Mouse (Mus musculus) heart, postnatal 10 days (tissue): ENCODE data around the gene Endog. TPM values are rescaled to one million over a fixed set of nuclear protein-coding genes. Genes with fewer than 3 reads are reported as not detected.
"Not testable (repeated sequence)": the region's sequence is repeated elsewhere in the genome, so short reads cannot be mapped to it uniquely, and the experiment has no call there.

Experiments
- DNase-seq, 2 experiments: peaks; one replicate each; pipeline ENCODE4 v3.0.0; 2021
- intact Hi-C: fragments of 180-260 bp; cut with DNase I; formaldehyde crosslinking; loops from one replicate; pipeline ENCODE4 v1.15.1; 2025
- total RNA-seq, 2 experiments: library from RNA; stranded (reverse); gene quantifications; 2 replicates each; pipeline ENCODE4 v1.2.3; 2021

Endog gene
- total RNA-seq, result 10 to 100 TPM; 59.1 to 60.2 TPM

DNA sequence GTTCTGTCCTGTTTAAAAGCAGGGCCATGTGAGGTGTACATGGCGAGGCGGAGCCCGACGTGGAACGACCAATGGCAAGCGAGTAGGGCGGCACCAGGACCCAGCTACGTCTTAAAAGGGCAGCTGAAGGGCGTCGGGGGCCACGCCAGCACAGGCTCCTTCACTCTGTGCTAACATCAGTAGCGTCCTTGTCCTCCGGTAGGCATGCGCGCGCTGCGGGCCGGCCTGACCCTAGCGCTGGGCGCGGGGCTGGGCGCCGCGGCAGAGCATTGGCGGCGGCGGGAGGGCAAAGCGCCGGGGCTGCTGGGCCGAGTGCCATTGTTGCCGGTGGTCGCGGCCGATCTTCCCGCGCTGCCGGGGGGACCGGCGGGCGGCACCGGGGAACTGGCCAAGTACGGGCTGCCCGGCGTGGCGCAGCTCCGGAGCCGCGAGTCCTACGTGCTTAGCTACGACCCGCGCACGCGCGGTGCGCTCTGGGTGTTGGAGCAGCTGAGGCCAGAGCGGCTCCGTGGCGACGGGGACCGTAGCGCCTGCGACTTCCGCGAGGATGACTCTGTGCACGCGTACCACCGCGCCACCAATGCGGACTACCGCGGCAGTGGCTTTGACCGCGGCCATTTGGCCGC is at the start of gene Endog:
Endog (plus strand) TSS at position 123 of the 626 bp plus-strand sequence.
- intact Hi-C loops, result no loop called here
- peak; percentile 90 to 92 for DNase-seq

DNA sequence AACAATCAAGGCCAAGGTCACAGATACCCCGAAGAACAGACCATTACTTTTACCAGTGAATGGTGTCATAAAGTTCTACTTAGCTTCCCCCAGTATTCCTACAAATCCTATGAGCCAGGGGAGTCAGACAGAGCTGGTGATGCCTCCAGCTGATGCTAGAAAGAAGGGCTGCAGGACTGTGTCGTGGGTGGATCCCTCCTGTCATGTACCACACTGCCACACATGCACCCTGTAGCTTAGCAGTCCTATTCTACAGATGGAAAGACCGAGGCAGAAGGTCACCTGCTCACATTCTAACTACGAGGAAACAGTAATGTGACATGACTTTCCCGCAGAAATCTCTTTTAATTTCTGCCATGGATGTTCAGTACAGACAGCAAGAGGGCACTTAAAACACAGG is 48.5 kb upstream of the Endog start:
- no peak for DNase-seq
- intact Hi-C loops, result no loop called here

DNA sequence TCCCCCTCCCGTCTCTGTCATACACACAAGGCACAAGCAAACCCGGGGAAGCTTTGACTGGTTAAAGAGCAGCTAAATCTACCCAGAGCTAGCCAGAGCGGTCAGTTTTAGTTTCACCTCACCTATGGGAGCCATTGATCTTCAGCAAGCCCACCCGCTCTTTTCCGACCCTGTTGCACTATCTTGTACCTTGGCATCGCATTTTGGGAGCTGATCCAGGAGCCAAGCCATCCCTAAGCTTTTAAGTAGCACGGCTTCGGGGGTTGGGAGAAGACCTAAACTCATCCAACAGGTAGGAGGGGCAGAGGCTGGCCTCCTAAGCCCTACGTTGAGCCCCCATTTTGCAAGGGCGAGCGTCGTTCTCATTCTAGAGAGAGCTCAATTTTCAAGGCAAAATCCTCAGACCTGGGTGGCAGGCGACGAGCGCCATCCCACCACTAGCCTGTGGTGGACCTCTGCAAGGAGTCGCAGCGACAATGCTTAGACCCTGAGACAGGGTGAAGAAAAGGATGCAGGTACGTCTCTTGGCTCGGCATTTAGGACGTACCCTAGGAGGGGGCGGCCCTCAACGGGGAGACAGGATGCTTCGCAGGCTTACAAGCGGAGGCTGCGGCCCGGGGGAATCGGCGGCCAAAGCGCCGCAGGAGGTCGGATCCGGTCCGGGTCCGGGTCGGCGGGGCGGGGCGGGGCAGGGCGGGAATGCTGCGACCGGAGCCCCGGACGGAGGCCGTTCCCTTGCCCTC is 47.4 kb upstream of the Endog start:
- intact Hi-C loops, result loop anchor here (1.0 kb wide), 1 partner anchor 9 kb away; the partner anchor contains the start of gene Tbc1d13
- DNase-seq, result no peak

DNA sequence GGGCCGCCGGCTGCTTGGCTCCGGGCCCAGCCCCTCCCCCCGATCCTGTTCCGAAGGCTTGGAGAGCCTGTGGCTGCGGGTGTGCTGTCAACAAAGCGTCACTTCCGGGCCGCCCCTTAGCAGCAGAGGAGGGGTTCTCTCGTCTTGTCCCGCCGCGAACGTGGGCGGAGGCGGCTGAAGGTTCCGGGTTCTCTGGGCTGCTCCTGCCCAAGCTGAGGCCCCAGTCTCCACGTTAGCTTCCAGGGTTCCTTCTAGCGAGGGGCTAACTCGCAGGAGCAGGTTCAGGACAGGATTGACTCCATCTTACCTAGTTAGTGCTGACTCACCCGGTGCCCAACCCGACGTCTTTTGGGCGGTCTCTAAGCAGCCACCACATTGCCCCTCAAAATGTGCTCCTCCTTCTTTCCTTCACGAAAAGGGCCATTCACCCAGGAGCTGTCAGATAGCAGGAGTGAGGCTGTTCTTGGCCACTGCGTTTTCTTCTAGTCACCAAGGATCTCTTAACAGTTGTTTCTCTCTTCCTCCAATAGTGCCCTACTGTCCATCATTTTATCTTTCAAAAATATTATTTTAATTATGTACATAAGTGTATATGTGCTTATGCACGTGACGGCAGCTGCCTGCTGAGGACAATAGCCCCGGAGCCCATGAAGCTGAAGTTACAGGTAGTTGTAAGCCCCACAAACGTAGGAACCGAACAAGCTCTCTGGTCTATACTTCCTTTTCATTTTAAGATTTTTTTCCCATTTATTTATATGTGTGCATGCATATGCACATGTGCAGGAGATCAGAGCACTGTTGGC is 46.6 kb upstream of the Endog start, which contains the start of gene Zer1:
Zer1 (minus strand) TSS at position 114 of the 803 bp plus-strand sequence.
- intact Hi-C loops, result loop anchor here (1.0 to 5.0 kb wide), 2 partner anchors 9 to 163 kb away; partner anchors contain the start of genes Dolk, Nup188 and Tbc1d13

DNA sequence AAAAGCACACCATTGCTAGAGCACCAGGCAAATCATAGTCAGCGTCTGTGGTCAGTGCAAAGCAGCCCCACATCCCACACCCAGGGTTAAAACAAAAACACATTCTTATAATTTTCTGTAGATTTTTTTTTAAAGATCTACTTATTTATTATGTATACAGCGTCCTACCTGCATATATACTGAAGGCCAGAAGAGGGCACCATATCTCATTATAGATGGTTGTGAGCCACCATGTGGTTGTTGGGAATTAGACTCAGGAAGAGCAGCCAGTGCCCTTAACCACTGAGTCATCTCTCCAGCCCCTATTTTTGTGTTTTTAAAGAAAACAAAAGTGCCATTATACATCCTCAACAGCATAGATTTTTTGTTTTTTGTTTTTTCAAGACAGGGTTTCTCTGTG is 42.5 kb upstream of the Endog start:
- peak; percentile 57 to 59 for DNase-seq
- intact Hi-C loops, result loop anchor here (2.0 to 5.0 kb wide), 2 partner anchors 142 to 159 kb away; partner anchors contain the start of genes Dolk and Nup188

More for the DNA sequence above, 46.6 kb upstream of the Endog start, which contains the start of gene Zer1:
- DNase-seq, result peak; percentile 96 to 98

DNA sequence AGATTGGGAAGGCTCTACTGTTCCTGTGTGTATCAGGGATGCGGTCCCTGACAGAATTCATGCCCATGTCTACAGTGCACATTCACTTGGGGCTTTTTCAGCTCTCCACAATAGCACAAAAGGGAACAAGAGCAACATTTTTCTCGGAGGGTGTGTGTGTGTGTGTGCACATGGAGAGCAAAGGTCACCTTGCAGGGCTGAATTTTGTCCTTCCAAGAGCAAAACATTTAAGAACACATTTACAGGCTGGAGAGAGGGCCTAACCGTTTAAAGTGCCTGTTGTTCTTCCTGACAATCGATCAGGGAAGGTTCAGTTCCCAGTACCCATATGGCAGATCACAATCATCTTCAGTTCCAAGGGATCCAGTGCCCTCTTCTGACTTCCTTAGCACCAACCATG is 41.1 kb upstream of the Endog start:
- no peak for DNase-seq
- intact Hi-C loops, result no loop called here

DNA sequence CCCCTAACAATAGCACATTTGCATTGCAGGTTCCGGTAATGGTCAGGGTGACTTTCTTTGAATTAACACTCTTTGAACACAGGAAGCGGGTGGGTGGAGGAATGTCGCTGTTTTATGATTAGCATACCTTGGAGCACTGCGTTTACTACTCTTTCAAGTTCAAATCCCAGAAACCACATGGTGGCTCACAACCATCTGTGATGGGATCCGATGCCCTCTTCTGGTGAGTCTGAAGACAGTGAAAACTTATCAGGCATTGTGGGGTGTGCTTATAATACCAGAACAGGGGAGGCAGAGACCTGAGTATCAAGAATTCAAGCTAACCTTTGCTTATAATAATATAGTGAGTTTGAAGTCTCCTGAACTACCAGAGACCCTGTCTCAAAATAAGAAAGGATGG is 40.1 kb upstream of the Endog start:
- DNase-seq, intact Hi-C loops: not testable (repeated sequence)

DNA sequence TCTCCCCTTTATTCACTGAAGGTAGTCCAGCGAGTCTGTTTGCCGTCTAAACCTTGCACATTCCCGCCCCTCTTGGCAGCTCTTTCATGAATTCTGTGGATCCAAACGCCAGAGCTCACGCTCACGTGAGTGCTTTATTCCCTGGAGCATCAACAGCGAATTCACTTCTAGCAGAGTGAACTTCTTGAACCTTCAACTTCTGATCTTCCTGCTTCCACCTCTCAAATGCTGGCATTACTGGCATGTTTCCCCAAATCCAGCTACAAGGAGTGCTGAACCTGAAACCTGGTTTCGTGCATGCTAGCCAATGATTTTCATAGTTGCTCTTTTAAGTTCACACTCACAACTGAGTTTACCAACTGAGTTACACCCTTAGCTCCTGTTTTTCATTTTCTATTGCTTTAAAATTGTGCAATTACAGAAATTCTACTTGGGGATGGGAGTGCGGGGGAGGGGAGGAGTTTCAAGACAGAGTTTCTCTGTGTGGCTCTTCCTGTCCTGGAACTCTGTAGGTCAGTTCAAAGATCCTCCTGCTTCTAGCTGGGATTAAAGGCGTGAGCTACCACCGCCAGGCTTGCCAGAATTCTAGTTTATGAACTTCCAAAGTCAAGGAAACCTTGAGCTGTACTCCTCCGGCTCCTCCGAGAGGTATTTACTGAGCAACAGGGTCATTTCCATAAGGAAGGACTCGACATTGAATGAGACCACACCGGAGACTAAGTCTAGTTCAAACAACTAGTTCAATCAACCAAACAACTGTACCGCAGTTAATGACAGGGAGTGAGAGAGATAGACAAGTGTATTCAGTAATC is 38.3 kb upstream of the Endog start:
- intact Hi-C loops, result loop anchor here (1.0 to 2.0 kb wide), 2 partner anchors 9 to 30 kb away; partner anchors contain the start of gene Zer1
- peak; percentile 49 to 52 for DNase-seq

DNA sequence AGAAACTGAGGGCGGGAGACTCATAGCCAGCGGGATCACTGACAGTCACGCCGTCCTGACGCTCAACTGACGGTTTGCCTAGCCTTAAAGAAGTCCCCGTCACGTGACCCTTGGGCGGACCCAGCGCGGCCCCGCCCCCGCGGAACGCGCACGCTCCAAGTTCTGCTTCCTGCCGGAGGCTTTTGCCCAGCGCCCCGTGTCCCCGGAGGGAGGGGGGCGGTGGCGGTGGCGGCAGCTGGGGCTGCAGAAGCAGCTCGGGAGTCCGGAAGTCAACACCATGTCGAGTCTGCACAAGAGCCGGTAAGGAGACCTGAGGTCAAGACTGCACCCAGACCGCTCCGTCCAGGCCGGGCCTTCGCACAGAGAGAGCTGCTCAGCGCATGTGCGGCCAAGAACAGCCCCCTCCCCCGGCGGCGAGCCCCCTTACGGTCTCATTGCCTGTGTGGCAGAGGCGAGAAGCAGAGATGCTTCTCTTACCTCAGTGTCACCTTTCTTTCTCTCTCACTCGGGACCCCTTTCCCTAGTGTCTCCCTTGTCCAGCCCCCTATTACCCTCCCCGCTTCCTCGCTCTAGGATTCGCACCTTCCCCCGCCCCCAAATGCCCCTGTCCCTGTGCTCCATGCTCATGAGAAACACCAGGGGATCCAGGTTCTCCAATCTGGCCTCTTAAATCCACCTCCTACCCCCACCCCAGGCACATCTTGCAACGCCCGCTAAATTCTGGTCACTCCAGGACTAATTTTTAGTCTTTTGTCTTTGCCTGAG is 37.5 kb upstream of the Endog start, which contains the start of gene Tbc1d13:
Tbc1d13 (plus strand) TSS at position 134 of the 765 bp plus-strand sequence.
- intact Hi-C loops, result loop anchor here (1.0 to 2.0 kb wide), 2 partner anchors 9 to 29 kb away; partner anchors contain the start of gene Zer1
- DNase-seq, result peak; percentile 99

DNA sequence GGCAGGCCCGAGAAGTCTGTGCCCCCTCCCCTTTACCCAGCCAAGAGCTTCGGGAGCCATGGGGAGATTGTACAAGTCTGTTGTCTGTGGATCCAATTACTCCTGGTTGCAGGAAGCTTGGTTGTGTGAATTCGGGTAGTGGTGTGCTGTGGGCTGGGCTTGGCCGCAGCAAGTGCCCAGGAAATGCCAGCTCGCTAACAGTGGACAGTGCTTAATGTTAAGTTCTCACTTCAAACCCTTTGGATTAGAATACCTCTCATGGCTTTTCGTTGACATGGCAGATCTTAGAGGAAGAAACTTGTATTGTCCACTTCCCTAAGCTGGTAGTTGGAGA is 36.9 kb upstream of the Endog start:
- intact Hi-C loops, result no loop called here
- no peak for DNase-seq

DNA sequence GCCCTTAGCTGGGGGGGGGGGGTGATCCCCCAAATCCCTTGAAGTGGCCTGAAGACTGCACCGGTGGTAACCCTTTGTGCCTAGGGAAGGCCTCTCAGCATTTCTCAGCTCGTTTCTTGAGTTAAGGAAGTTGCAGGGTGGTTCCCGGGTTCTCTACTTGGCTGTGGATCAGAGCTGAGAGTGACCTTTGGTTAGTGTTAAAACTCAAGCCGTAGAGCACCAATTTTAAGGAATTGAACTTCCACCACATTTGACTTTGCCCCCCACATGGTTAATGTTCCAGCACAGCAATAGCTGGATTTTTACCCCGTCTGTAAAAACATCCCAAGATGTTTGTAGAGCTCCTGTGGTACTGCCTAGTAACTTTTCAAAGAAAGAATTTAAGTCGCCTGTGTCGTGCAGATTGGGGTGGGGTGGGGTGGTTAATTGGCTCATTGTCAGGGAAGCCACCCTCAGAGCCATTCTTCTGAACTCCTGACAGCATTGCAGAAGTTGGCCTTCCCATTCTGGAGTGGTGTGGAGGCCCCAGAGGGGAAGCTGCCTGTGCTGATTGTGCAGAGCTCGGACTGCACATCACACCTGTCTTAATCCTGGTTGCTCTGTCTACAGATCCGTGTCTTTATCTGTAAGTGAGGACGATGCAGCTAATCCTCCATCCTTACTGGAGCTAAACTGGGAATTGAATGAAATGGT is 36.2 kb upstream of the Endog start:
- DNase-seq, result no peak
- intact Hi-C loops, result no loop called here

DNA sequence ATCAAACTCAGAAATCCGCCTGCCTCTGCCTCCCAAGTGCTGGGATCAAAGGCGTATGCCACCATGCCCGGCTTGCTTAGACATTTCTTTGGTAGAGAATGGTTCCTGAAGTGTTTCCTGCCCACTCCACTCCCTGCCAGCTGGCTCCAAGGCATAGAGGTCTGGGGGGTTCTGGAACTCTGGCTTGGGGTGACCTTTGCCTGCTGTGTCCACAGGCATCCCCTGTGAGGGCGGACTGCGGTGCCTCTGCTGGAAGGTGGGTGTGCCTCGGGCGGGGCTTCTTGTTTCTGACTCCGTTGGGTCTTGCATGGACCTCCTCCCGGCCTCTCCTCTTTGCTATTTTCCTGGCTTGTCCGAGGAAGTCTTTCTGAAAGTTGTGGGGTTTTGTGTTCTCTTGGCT is 34.8 kb upstream of the Endog start:
- intact Hi-C loops, result no loop called here
- no peak for DNase-seq

DNA sequence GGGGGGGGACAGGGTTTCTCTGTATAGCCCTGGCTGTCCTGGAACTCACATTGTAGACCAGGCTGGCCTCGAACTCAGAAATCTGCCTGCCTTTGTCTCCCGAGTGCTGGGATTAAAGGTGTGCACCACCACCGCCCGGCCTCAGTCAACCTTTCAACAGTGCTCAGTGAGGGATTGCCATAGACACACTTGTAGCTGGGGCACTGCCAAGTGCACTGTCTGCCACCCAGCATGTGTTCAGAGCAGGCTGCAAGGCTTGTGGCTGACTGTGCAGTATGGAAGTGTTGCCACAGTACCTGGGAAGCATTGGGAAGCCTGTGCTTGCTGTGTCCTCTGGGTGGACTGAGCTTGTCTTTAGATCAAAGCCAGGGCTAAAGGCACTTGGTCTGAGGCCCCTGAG is 31.3 kb upstream of the Endog start:
- intact Hi-C loops, result not testable (repeated sequence)

DNA sequence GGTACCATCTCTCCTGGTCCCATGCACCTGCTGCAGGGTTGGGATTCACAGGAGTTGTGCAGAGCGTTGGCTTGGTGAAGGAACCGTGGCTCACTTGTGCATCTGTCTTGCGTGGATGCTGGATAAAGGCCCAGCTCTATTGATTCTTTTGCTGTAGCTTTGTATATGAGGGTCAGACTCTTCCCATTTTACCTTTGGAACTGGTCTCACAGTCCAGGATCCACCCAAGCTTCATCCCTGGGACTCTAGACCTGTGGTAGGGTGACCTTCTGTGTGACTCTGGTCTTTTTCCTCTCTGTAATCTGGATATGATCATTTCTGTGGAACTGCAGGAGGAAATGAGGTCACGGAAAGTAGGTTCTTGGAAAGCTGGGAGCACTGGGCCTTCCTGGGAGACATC is 26.9 kb upstream of the Endog start:
- intact Hi-C loops, result no loop called here
- DNase-seq, result no peak

More for the DNA sequence above, 31.3 kb upstream of the Endog start:
- DNase-seq, result not testable (repeated sequence)

DNA sequence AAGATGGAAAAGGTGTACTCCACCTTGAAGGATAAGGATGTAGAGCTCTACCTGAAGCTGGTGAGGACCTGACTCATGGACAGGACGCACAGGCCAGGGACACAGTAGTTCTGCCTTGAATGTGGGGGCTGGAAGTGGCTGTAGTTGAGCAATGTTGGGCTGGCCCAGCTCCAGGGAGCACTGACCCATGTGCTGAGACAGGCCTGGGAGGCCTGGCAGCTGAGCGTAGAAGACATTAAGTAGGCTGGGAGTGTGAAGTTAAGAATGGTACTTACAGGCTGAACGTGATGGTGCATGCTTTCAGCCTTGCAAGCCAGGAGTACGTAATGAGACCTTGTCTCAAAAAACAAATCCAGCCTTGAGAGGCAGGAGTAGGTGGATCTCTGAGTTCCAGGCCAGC is 23.8 kb upstream of the Endog start:
- no peak for DNase-seq
- intact Hi-C loops, result no loop called here

DNA sequence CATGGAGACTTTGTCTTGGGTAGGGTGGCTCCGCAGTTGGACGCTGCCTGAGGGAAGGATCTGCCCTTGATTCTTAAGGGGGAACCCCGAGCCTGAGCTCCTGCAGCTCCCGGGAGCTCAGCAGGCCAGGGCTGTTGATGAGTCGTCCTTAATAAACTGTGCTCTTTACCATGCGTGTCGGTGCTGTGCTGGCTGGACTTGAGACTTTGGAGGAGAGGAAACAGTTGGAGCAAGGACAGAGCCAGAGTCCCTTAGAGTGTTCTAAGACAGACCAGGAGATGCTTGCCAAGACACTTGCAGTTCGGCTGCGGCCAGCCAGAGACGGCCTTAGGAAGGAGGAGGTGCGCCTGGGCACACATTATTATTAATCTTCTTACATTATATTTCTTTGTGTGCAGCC is 19.5 kb upstream of the Endog start:
- intact Hi-C loops, result no loop called here
- DNase-seq, result no peak

DNA sequence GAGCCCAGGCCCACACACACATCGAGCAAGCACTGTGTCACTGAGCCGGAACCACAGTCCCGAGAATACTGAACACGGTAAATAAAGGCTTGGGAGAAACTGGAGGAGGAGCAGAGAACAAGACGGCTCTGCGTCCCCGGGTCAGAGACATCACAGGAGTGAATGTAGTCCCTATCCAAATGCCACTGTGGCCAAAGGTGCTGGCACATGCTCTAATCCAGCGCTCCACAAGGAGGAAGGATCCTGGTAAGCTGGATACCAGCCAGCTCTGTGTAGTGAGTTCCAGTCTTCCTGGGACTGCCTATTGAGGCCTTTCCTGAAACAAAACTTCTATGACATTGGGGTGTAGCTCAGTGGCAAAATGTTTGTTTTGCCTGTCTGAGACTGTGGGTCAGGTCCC is 18.7 kb upstream of the Endog start:
- DNase-seq, result no peak
- intact Hi-C loops, result no loop called here

DNA sequence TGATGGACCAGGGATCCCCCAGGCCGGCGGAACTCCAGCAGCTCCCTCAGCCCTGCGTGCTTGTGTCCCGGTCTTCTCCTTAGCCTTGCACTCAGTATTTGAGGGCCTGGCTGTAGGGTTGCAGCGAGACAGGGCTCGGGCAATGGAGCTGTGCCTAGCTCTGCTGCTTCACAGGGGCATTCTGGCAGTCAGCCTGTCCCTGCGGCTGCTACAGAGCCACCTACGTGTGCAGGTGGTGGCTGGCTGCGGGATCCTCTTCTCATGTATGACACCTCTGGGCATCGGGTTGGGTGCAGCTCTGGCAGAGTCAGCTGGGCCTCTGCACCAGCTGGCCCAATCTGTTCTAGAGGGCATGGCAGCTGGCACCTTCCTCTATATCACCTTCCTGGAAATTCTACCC is 11.4 kb upstream of the Endog start:
- intact Hi-C loops, result loop anchor here (5.0 kb wide), 1 partner anchor 83 kb away; the partner anchor contains the start of gene Pkn3
- DNase-seq, result not testable (repeated sequence)

DNA sequence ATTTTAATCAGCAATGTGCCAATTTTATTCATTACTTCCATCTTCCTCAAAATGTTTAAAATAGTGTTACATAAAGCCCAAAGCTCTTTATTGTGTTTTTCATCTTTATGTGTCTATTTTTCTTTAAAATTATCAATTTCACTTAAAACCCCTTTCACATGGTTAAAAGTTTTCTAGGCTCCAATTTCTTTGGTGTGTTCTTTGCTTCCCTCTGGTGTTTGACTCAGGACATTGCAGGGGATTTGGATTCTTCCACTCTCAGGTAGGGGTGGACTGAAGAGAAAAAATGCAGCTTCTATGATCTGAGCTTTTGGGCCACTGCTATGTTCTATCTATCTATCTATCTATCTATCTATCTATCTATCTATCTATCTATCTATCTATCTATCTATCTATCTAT is 9.5 kb upstream of the Endog start:
- DNase-seq, result peak; percentile 47 to 57
- intact Hi-C loops, result loop anchor here (1.0 to 5.0 kb wide), 4 partner anchors 29 to 121 kb away; partner anchors contain the start of genes Pkn3 and Tbc1d13
